Mouse (Mus musculus) hindbrain, embryonic 12.5 days (tissue): ENCODE measurements around the gene Apoe. TPM values are rescaled to one million over a fixed set of nuclear protein-coding genes. Genes with fewer than 3 reads are reported as not detected.

Experiments used
- ATAC-seq: fragments of 200-750 bp; cut with Nextera tagmentation; 2 replicates; pipeline ENCODE4 v1.8.0; 2017; ENCODE audit warnings: moderate TSS enrichment; ENCODE audit not compliant: low FRiP score
- H3K27ac ChIP-seq: fragments of 300-500 bp; sonication (generic); 2 replicates; pipeline ENCODE4 v1.5.1; 2016; ENCODE audit warnings: mild to moderate bottlenecking
- H3K27me3 ChIP-seq: fragments of 300-500 bp; sonication (generic); 2 replicates; pipeline ENCODE4 v1.6.1; 2016; ENCODE audit warnings: mild to moderate bottlenecking
- H3K36me3 ChIP-seq: fragments of 300-500 bp; sonication (generic); 2 replicates; pipeline ENCODE4 v1.6.1; 2016; ENCODE audit warnings: mild to moderate bottlenecking
- H3K4me1 ChIP-seq: fragments of 300-500 bp; sonication (generic); 2 replicates; pipeline ENCODE4 v1.6.1; 2016
- H3K4me2 ChIP-seq: fragments of 300-500 bp; sonication (generic); replicated peaks from 2 replicates; pipeline ENCODE4 v1.6.1; 2016; ENCODE audit warnings: mild to moderate bottlenecking
- H3K4me3 ChIP-seq: fragments of 300-500 bp; sonication (generic); 2 replicates; pipeline ENCODE4 v1.5.1; 2016; ENCODE audit warnings: mild to moderate bottlenecking
- H3K9ac ChIP-seq: fragments of 300-500 bp; sonication (generic); 2 replicates; pipeline ENCODE4 v1.6.1; 2016; ENCODE audit warnings: mild to moderate bottlenecking, moderate library complexity
- H3K9me3 ChIP-seq: fragments of 300-500 bp; sonication (generic); replicated peaks from 2 replicates; pipeline ENCODE4 v1.6.1; 2016; ENCODE audit warnings: mild to moderate bottlenecking
- WGBS: fragments of 180-500 bp; shearing (Covaris S2); methylation state at CpG from one replicate; pipeline ENCODE4 v1.1.7; 2016; 5-methylcytosine and 5-hydroxymethylcytosine counted together
- polyA plus RNA-seq: library from polyadenylated mRNA; unstranded; fragments of >200 nt; fragmentation: Nextera tagmentation; extraction: Ambion mirVana; gene quantifications from 2 replicates; pipeline ENCODE4 v1.2.1, GENCODE M21; 2016

The Apoe gene
- polyA plus RNA-seq, 1 experiment from 2014 or later, result 228 TPM

DNA sequence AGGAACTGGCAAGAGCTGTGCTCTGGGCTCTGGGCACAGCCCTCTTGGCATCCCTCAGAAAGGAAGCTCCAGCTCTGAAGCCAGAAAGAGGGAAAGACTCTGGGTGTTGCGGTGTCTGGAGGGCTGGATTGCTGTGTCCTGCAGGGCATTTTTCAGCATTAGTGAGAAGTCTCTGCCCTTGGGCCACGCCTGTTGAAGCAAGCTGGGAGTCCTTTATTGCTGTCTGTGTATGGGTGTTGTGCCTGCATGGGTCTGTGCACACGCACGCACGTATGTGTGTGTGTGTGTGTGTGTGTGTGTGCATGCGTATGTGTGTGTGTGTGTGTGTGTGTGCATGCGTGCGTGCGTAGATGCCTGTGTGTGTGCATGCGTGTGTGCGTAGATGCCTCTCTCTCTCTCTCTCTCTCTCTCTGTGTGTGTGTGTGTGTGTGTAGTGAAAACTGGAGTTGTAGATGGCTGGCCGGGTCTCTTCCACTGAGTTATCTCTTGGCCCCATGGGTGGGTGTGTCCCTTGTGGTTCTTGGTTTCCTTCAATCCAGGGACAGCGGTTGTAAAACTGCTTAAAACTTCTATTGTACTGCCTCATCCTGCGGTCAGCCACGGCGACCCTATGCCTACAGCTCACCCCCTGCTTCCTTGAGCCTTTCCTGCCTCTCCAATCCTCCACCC is 37.5 kb upstream of the Apoe start:
- no peak overlapping the region for H3K4me3 ChIP-seq
- H3K9ac ChIP-seq, result no peak overlapping the region
- H3K27me3 ChIP-seq, result no peaks in the 10 kb centered on the region
- no peak overlapping the region for H3K4me2 ChIP-seq
- H3K27ac ChIP-seq, result no peak overlapping the region
- H3K4me1 ChIP-seq, result peaks cover 3% of the 10 kb centered on the region
- 88% methylated on average over 16 of the region's 16 CpGs for WGBS
- H3K9me3 ChIP-seq, result no peaks in the 10 kb centered on the region
- ATAC-seq, result no peak
- peaks cover 64% of the 10 kb centered on the region for H3K36me3 ChIP-seq

DNA sequence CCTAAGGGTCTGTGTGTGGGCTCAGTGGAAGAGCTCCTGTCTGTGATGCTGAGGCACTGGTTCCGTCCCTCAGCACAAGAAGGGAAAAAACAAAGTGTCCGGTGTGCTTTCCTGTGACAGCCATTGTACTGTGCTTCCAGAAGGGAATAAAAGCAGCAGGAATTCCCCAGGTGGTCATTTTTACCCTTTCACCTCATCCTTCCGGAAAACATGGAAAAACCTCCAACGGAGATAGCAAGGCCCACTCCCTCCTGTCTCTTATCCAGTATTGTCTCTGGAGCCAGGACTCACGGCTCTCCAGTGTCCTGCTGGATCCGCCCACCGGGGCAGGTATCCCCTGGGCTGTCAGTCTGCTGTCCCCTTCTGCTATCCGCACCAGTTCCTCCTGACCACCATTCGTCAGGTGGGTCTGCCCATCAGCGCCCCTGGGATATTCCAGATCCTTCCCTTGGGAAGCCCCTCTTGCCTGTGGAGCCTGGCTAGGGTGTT is 35.2 kb upstream of the Apoe start:
- Histone ChIP-seq H3K4me3 (no peak overlapping the region), H3K36me3 (peaks cover 81% of the 10 kb centered on the region), H3K9ac (no peak overlapping the region), H3K27me3 (no peaks in the 10 kb centered on the region), H3K4me1 (no peaks in the 10 kb centered on the region), H3K9me3 (no peaks in the 10 kb centered on the region), H3K27ac (no peak overlapping the region), H3K4me2 (no peak overlapping the region)
- no peak for ATAC-seq
- 91% methylated on average over 10 of the region's 10 CpGs for WGBS

- Histone ChIP-seq H3K9me3 (peaks cover 6% of the 10 kb centered on the region; the same call in 1 of the 2 replicates), H3K4me1 (no peaks in the 10 kb centered on the region), H3K27me3 (no peaks in the 10 kb centered on the region), H3K36me3 (peaks cover 87% of the 10 kb centered on the region), H3K9ac (no peak overlapping the region), H3K4me3 (no peak overlapping the region), H3K27ac (no peak overlapping the region), H3K4me2 (no peak overlapping the region)
- WGBS, result 96% methylated on average over 3 of the region's 4 CpGs
- no peak for ATAC-seq
Measured at GRCm38 (mm10) chr7:19726541-19726940, 27.6 kb upstream of the Apoe start.

GRCm38 (mm10) chr7:19724167-19724566 is 25.2 kb upstream of the Apoe start:
- H3K4me1 ChIP-seq, result no peaks in the 10 kb centered on the region
- H3K4me3 ChIP-seq, result no peak overlapping the region
- ATAC-seq, result no peak
- peaks cover 81% of the 10 kb centered on the region for H3K36me3 ChIP-seq
- H3K27me3 ChIP-seq, result no peaks in the 10 kb centered on the region
- H3K9ac ChIP-seq, result no peak overlapping the region
- H3K4me2 ChIP-seq, result no peak overlapping the region
- WGBS, result 93% methylated on average over 12 of the region's 12 CpGs
- H3K9me3 ChIP-seq, result peaks cover 17% of the 10 kb centered on the region
- no peak overlapping the region for H3K27ac ChIP-seq

DNA sequence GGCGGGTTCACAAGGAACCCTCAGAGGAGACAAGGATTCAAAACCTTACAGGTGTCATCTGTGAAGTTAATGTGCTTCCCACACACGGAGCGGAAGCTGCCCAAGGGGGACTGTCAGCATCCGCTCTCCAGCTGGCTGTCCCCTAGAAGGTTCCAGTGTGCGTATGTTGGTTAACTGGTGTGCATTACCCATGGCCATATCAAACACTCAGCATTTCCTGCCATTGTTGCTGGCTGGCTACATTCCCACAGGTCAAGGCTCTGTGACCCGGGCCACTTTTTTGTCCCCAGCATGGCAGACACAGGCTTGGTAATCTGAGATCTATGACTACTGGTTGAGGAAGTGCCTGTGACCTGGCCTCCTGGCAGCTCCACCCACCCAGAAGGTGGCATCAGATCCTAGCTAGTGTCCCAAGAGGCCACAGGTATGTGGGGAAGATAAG is 23.8 kb upstream of the Apoe start:
- 92% methylated on average over 6 of the region's 6 CpGs for WGBS
- peaks cover 17% of the 10 kb centered on the region for H3K9me3 ChIP-seq
- no peak overlapping the region for H3K4me2 ChIP-seq
- H3K36me3 ChIP-seq, result peaks cover 73% of the 10 kb centered on the region
- no peak overlapping the region for H3K4me3 ChIP-seq
- no peaks in the 10 kb centered on the region for H3K27me3 ChIP-seq
- ATAC-seq, result no peak
- no peaks in the 10 kb centered on the region for H3K4me1 ChIP-seq
- no peak overlapping the region for H3K27ac ChIP-seq
- H3K9ac ChIP-seq, result no peak overlapping the region

DNA sequence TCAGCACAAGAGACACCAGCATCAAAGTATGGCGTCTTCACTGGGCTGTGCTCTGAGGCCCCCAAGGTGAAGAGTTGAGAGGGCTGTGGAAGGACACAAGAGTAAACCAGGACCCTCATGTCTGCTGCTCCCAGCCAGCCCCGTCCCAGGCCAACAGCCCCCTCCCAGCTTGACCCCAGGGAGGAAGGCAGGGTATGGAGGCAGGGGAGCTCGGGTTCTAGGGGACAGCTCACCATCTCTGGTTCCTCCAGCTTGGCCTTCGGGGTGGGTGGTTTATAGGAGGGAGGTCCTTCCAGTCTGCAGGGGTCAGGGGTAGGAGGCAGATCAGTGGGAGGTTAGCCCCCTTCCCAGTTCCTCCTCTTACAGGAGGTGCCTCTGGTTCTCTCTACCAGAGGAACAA is 20.2 kb upstream of the Apoe start:
- no peak overlapping the region for H3K4me2 ChIP-seq
- WGBS, result 91% methylated on average over 4 of the region's 4 CpGs
- no peak overlapping the region for H3K9ac ChIP-seq
- H3K36me3 ChIP-seq, result peaks cover 50% of the 10 kb centered on the region
- H3K9me3 ChIP-seq, result peaks cover 17% of the 10 kb centered on the region
- ATAC-seq, result no peak
- no peak overlapping the region for H3K4me3 ChIP-seq
- H3K4me1 ChIP-seq, result peaks cover 14% of the 10 kb centered on the region
- H3K27me3 ChIP-seq, result no peaks in the 10 kb centered on the region
- H3K27ac ChIP-seq, result no peak overlapping the region

DNA sequence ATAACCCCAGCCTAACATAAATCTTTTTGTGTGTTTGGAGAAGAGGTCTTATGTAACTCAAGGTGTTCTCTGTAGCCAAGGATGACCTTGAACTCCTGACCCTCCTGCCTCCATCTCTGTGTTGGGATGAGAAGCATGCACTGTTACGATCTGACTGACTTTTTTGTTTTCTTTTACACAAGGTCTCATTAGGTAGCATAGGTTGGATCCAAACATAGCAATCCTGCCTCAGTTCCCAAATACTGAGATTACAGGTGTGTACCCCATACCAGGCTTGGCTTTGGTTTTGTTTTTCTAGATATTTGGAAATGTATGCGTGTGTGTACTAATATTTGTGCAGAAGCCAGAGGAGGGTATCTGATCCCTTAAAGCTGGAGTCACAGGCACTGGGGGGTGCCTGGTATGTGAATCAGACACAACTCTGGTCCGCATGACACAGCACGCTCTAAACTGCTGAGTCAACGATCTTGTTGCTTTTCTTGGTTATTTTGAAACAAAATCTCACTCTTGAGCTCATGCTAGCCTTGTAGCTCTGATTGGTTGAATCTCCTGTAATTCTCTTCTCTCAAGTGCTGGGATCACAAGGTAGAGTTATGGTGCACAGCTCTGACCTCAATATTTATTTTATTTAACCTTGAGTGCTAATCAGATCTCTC is 19.4 kb upstream of the Apoe start:
- Histone ChIP-seq H3K9ac (no peak overlapping the region), H3K36me3 (peaks cover 43% of the 10 kb centered on the region), H3K9me3 (peaks cover 17% of the 10 kb centered on the region), H3K4me1 (peaks cover 22% of the 10 kb centered on the region), H3K27me3 (no peaks in the 10 kb centered on the region), H3K4me2 (no peak overlapping the region), H3K27ac (no peak overlapping the region), H3K4me3 (no peak overlapping the region)
- ATAC-seq, result no peak
- 94% methylated on average over 5 of the region's 5 CpGs for WGBS

DNA sequence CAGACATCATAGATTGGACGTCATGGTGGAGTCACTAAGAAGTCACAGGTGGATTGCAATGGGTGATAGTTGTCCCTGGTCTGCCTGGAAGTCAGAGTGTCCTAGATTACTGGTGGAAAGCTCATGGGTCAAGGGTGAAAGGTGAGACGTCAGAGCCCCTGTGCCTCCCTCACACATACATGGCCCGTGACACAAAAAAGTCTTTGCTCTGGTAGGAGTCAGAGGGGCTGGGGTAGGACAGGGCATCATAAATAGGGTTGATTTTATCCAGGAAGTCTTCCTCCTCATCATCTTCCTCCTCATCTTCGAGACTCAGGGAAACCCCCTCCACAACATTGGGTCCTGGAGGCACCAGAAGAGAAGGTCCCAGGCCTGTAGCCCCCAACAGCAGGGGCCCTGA is 18.4 kb upstream of the Apoe start:
- H3K4me1 ChIP-seq, result peaks cover 24% of the 10 kb centered on the region
- H3K9me3 ChIP-seq, result peaks cover 17% of the 10 kb centered on the region
- 0 out of 2 replicates have a peak overlapping the region, but pooled peaks have one; percentile 89 for H3K27ac ChIP-seq
- no peak overlapping the region for H3K4me3 ChIP-seq
- no peak overlapping the region for H3K4me2 ChIP-seq
- H3K9ac ChIP-seq, result no peak overlapping the region
- H3K27me3 ChIP-seq, result no peaks in the 10 kb centered on the region
- no peak for ATAC-seq
- 89% methylated on average over 4 of the region's 4 CpGs for WGBS
- peaks cover 38% of the 10 kb centered on the region for H3K36me3 ChIP-seq

- peak overlapping the region; percentile 99; the same call in 1 of the 2 replicates for H3K4me3 ChIP-seq
- H3K27me3 ChIP-seq, result no peaks in the 10 kb centered on the region
- no peak for ATAC-seq
- peak overlapping the region; percentile 89 for H3K27ac ChIP-seq
- H3K9ac ChIP-seq, result peak overlapping the region; percentile 48
- 91% methylated on average over 2 of the region's 2 CpGs for WGBS
- peaks cover 24% of the 10 kb centered on the region for H3K4me1 ChIP-seq
- H3K36me3 ChIP-seq, result peaks cover 41% of the 10 kb centered on the region
- peak overlapping the region; percentile 62 for H3K4me2 ChIP-seq
- H3K9me3 ChIP-seq, result peaks cover 14% of the 10 kb centered on the region
Measured at GRCm38 (mm10) chr7:19716822-19717221, 17.8 kb upstream of the Apoe start.

GRCm38 (mm10) chr7:19716055-19716682 is 17.2 kb upstream of the Apoe start:
- no peak for ATAC-seq
- peak overlapping the region; percentile 99 for H3K4me3 ChIP-seq
- H3K9ac ChIP-seq, result peak overlapping the region; percentile 48
- no peaks in the 10 kb centered on the region for H3K27me3 ChIP-seq
- peaks cover 42% of the 10 kb centered on the region for H3K36me3 ChIP-seq
- peak overlapping the region; percentile 89 for H3K27ac ChIP-seq
- 8% methylated on average over 18 of the region's 18 CpGs for WGBS
- peaks cover 24% of the 10 kb centered on the region for H3K4me1 ChIP-seq
- peak overlapping the region; percentile 62 for H3K4me2 ChIP-seq
- H3K9me3 ChIP-seq, result peaks cover 8% of the 10 kb centered on the region

DNA sequence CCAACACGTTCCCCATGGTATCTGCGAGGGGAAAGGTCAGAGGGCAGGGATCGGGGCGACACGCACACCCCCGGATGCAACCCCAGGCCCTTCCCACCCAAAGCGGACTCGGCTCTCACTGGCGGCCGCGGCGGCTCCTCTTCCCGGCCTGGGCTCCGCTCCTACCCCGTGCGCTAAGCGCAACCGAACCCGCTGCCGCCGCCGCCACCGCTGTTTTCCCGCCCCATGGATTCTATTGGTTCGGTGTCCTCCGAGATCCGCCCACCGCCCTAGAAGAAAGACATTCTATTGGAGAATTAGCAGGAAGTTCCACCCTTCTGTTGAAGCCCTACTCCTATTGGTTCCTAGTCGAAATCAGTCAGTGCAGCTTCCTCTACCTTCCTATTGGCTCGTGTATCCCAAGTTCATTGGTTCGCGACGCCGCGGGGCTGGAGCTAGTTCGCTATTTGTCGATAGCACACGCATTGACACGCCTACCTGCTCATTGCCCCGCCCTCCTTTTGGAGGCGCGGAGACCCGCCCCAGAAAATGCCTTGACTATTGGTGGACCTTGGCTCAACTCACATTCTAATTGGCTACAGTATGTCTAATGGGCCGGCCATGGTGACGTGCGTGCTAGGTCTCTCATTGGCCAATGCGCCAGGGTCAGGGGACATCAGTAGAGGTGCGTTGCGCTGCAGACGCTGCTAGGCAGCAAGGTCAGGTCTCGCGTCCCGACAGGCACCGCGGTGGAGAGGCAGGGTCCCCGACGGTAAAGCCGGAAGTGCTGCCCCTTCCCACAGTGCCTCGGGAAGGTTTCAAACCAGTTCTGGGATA is 16.5 kb upstream of the Apoe start, which contains the start of gene Tomm40:
Tomm40 (minus strand) TSS at position 200 of the 816 bp plus-strand sequence.
- H3K9me3 ChIP-seq, result peaks cover under 1% of the 10 kb centered on the region; the same call in 1 of the 2 replicates
- peak within 1 kb of the TSS; percentile 99 for H3K4me3 ChIP-seq
- no peaks in the 10 kb centered on the region for H3K27me3 ChIP-seq
- H3K36me3 ChIP-seq, result peaks cover 41% of the 10 kb centered on the region
- peak; percentile 100 for ATAC-seq
- H3K27ac ChIP-seq, result peak within 1 kb of the TSS; percentile 89
- WGBS, result under 1% methylated on average over 56 of the region's 59 CpGs
- peak within 1 kb of the TSS; percentile 98 for H3K4me2 ChIP-seq
- H3K9ac ChIP-seq, result peak within 1 kb of the TSS; percentile 97
- peaks cover 24% of the 10 kb centered on the region for H3K4me1 ChIP-seq
